Mouse (Mus musculus) liver, adult 2 months (tissue): ENCODE results near the gene Gm1604a. TPM values are rescaled to one million over a fixed set of nuclear protein-coding genes. Genes with fewer than 3 reads are reported as not detected.
"Not testable (repeated sequence)": the region's sequence is repeated elsewhere in the genome, so short reads cannot be mapped to it uniquely, and the experiment has no call there.

Source experiments
- DNase-seq: peaks from one replicate; pipeline ENCODE4 v3.0.0-alpha.2; 2011; ENCODE audit warnings: low read depth, low spot score; ENCODE audit errors: extremely low read depth
- H3K27ac ChIP-seq: fragments of 200-500 bp; replicated peaks from 2 replicates; pipeline ENCODE4 v1.5.1; 2012; ENCODE audit warnings: low read depth, mild to moderate bottlenecking, control low read depth, inconsistent platforms, low read length; ENCODE audit not compliant: insufficient read depth
- H3K27me3 ChIP-seq: fragments of 200-500 bp; 2 replicates; pipeline ENCODE4 v1.6.1; 2012; ENCODE audit warnings: mild to moderate bottlenecking, moderate library complexity, low read length, inconsistent platforms; ENCODE audit not compliant: control insufficient read depth, insufficient read depth
- H3K36me3 ChIP-seq: fragments of 200-500 bp; 2 replicates; pipeline ENCODE4 v1.6.1; 2012; ENCODE audit warnings: low read length, inconsistent platforms; ENCODE audit not compliant: control insufficient read depth, insufficient read depth
- H3K4me1 ChIP-seq: fragments of 200-500 bp; 2 replicates; pipeline ENCODE4 v1.6.1; 2011; ENCODE audit warnings: low read length; ENCODE audit not compliant: control insufficient read depth, insufficient read depth
- H3K4me3 ChIP-seq: fragments of 200-500 bp; 2 replicates; pipeline ENCODE4 v1.5.1; 2011; ENCODE audit warnings: low read depth, mild to moderate bottlenecking, control low read depth, low read length, moderate library complexity; ENCODE audit not compliant: insufficient read depth
- H3K79me2 ChIP-seq: fragments of 200-500 bp; 2 replicates; pipeline ENCODE4 v1.6.1; 2012; ENCODE audit warnings: inconsistent platforms, mild to moderate bottlenecking, low read length, moderate library complexity; ENCODE audit not compliant: control insufficient read depth, insufficient read depth
- H3K9ac ChIP-seq: fragments of 200-500 bp; 2 replicates; pipeline ENCODE4 v1.6.1; 2012; ENCODE audit warnings: low read depth, mild to moderate bottlenecking, control low read depth, inconsistent platforms, low read length
- POLR2A ChIP-seq: fragments of 200-500 bp; IDR thresholded peaks from 2 replicates; pipeline ENCODE4 v1.6.1; 2011; ENCODE audit warnings: low read length, control low read depth; ENCODE audit not compliant: insufficient read depth; ENCODE audit errors: extremely low read depth
- WGBS: fragments of 180-500 bp; shearing (Covaris S2); methylation state at CpG from one replicate; pipeline ENCODE4 v1.1.7; 2018; 5-methylcytosine and 5-hydroxymethylcytosine counted together
- polyA plus RNA-seq: library from polyadenylated mRNA; depleted of rRNA; stranded (reverse); fragments of >200 nt; gene quantifications from 2 replicates; pipeline ENCODE4 v1.2.3, GENCODE M21; 2012; rRNA removed
- total RNA-seq: library from RNA; depleted of rRNA; stranded (reverse); fragments of >200 nt; gene quantifications from 2 replicates; pipeline ENCODE4 v1.2.3, GENCODE M21; 2014; rRNA removed

Gene Gm1604a
- total RNA-seq: not detected in 2 replicates
- not detected in 2 replicates for polyA plus RNA-seq

GRCm38 (mm10) chr17:7025257-7025656 is at the start of gene Gm1604a:
Gene Gm1604a, plus strand, starts transcription at chr17:7025568.
- not testable (repeated sequence) for H3K4me1 ChIP-seq, H3K9ac ChIP-seq, H3K36me3 ChIP-seq, H3K4me3 ChIP-seq, DNase-seq, H3K27ac ChIP-seq, H3K79me2 ChIP-seq, H3K27me3 ChIP-seq
- 35% methylated on average over 7 of the region's 14 CpGs for WGBS

GRCm38 (mm10) chr17:6978287-6979248 is 46.8 kb upstream of the Gm1604a start, which contains the start of gene Gm49721:
Gene Gm49721, plus strand, starts transcription at chr17:6978904.
- DNase-seq, H3K4me1 ChIP-seq, H3K27me3 ChIP-seq, H3K79me2 ChIP-seq, H3K36me3 ChIP-seq: not testable (repeated sequence)
- H3K9ac ChIP-seq: peak within 1 kb of the TSS; percentile 92
- H3K4me3 ChIP-seq: peak within 1 kb of the TSS; percentile 82
- 0 out of 2 replicates have a peak, but pooled peaks have one; percentile 41 for TF ChIP-seq POLR2A
- 2% methylated on average over 54 of the region's 68 CpGs for WGBS
- H3K27ac ChIP-seq: peak within 1 kb of the TSS; percentile 80

GRCm38 (mm10) chr17:6979380-6979779 is 46.0 kb upstream of the Gm1604a start:
- peak overlapping the region; percentile 82 for H3K4me3 ChIP-seq
- WGBS: 9% methylated on average over 5 of the region's 5 CpGs
- not testable (repeated sequence) for H3K4me1 ChIP-seq, H3K79me2 ChIP-seq, H3K27me3 ChIP-seq, H3K27ac ChIP-seq, H3K36me3 ChIP-seq
- H3K9ac ChIP-seq: peak overlapping the region; percentile 28; the same call in 1 of the 2 replicates
- peak; percentile 56 for DNase-seq

GRCm38 (mm10) chr17:6980144-6980543 is 45.2 kb upstream of the Gm1604a start:
- 94% methylated on average over 5 of the region's 8 CpGs for WGBS
- DNase-seq, H3K4me3 ChIP-seq, H3K27me3 ChIP-seq, H3K4me1 ChIP-seq, H3K27ac ChIP-seq, H3K79me2 ChIP-seq, H3K36me3 ChIP-seq, H3K9ac ChIP-seq: not testable (repeated sequence)

GRCm38 (mm10) chr17:6986118-6986517 is 39.2 kb upstream of the Gm1604a start:
- WGBS: 72% methylated on average over 1 of the region's 1 CpGs

GRCm38 (mm10) chr17:6995504-6995903 is 29.9 kb upstream of the Gm1604a start:
- not testable (repeated sequence) for H3K27ac ChIP-seq

More at GRCm38 (mm10) chr17:6986118-6986517, 39.2 kb upstream of the Gm1604a start:
- not testable (repeated sequence) for H3K4me3 ChIP-seq, DNase-seq, H3K36me3 ChIP-seq, H3K27me3 ChIP-seq, H3K27ac ChIP-seq, H3K4me1 ChIP-seq, H3K79me2 ChIP-seq, H3K9ac ChIP-seq

GRCm38 (mm10) chr17:6996826-6997225 is 28.5 kb upstream of the Gm1604a start:
- not testable (repeated sequence) for H3K4me3 ChIP-seq, H3K79me2 ChIP-seq, H3K27ac ChIP-seq, DNase-seq, H3K36me3 ChIP-seq, H3K9ac ChIP-seq, H3K27me3 ChIP-seq, H3K4me1 ChIP-seq
- 73% methylated on average over 8 of the region's 8 CpGs for WGBS

More at GRCm38 (mm10) chr17:6995504-6995903, 29.9 kb upstream of the Gm1604a start:
- H3K4me3 ChIP-seq, H3K9ac ChIP-seq, H3K36me3 ChIP-seq, H3K4me1 ChIP-seq, DNase-seq, H3K27me3 ChIP-seq, H3K79me2 ChIP-seq: not testable (repeated sequence)
- WGBS: no CpG with 5 or more reads among the region's 6 CpGs

- WGBS: 82% methylated on average over 1 of the region's 7 CpGs
- H3K4me3 ChIP-seq, H3K4me1 ChIP-seq, H3K79me2 ChIP-seq, DNase-seq, H3K27ac ChIP-seq, H3K36me3 ChIP-seq, H3K9ac ChIP-seq, H3K27me3 ChIP-seq: not testable (repeated sequence)
Observed at GRCm38 (mm10) chr17:6997778-6998490, 27.4 kb upstream of the Gm1604a start.
